Mouse (Mus musculus): Measurements from ENCODE around the gene Nav2. TPM values are rescaled to one million over a fixed set of nuclear protein-coding genes. Genes with fewer than 3 reads are reported as not detected.

The Nav2 gene
- total and polyA plus RNA-seq, 3 experiments = under 0.01 TPM; not detected in 2

DNA sequence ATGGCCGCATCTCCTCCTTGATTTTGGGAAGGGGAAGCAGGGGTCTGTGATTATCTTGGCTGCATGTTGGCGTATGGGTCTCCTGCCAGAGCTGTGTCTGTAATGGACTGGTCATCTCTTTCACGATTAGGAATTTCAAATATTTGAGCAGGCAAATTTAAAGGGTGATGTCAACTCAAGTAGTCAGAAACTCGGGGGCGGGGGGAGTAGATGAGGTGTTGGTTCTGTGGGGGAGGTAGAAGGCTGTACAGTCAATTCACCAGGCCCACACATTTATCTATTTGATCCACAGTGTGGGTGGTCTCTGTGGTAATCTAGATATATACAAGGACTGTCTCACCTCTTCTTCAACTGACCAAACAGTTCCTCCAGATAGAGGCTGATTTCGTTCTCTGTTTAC is 566.8 kb downstream of the Nav2 start:
- Histone ChIP-seq H3K79me2 (replicated peaks; ENCODE audit: control insufficient read depth, extremely low read depth, insufficient read depth, poor library complexity, severe bottlenecking) (no peaks in the 10 kb centered on the region), H3K27ac (ENCODE audit: insufficient read depth, low read depth) (no peak overlapping the region), H3K4me1 (ENCODE audit: control insufficient read depth in 1 of 2, insufficient read depth in 2 of 2) (peaks cover 0 to 13% of the 10 kb centered on the region in 2 experiments; a peak in 2 of 4 replicates), H3K9ac (ENCODE audit: insufficient read depth, low read depth) (no peak overlapping the region), H3K36me3 (replicated peaks in 1 of 2; ENCODE audit: control insufficient read depth in 1 of 2, insufficient read depth in 1 of 2, low read length in 1 of 2) (no peaks in the 10 kb centered on the region), H3K4me2 (ENCODE audit: insufficient read depth, low read depth, poor library complexity, severe bottlenecking) (no peak overlapping the region), H3K4me3 (replicated peaks in 1 of 3; ENCODE audit: low read depth in 2 of 3, low read length in 2 of 3, poor library complexity in 1 of 3) (no peak overlapping the region), H3K27me3 (replicated peaks) (peaks cover 2% of the 10 kb centered on the region), H3K9me3 (replicated peaks; ENCODE audit: low read length) (no peaks in the 10 kb centered on the region)
- in situ Hi-C loops (cut with MboI; ENCODE audit: low pct_ligation_motif_present, low pct_unique_long_range_greater_than_20kb, low sequenced_read_pairs) = loop anchor here (10.0 kb wide), 2 partner anchors 130 to 280 kb away; partner anchors contain the start of gene Htatip2
- dilution Hi-C loops (cut with MboI; ENCODE audit: extremely low pct_ligation_motif_present, extremely low pct_unique_long_range_greater_than_20kb, low sequenced_read_pairs) = no loop called here
- no peak for DNase-seq (ENCODE audit: extremely low read depth)
- TF ChIP-seq KAT2A (IDR thresholded peaks at IDR 0.05; ENCODE audit: insufficient replicate concordance, low read length) (no peak), MAZ (IDR thresholded peaks at IDR 0.05; ENCODE audit: low read depth, low read length) (no peak), USF2 (conservative IDR thresholded peaks at IDR 0.05; ENCODE audit: low read depth, low read length) (no peak), POLR2A (IDR thresholded peaks at IDR 0.05; ENCODE audit: low read depth, low read length) (no peak), TBP (conservative IDR thresholded peaks at IDR 0.05; ENCODE audit: low read depth, low read length) (no peak), ZKSCAN1 (IDR thresholded peaks at IDR 0.05; ENCODE audit: borderline replicate concordance, low read depth, low read length) (no peak), ZC3H11A (IDR thresholded peaks at IDR 0.05; ENCODE audit: low read depth, low read length) (no peak), CTCF (conservative IDR thresholded peaks at IDR 0.05 in 1 of 2, IDR thresholded peaks at IDR 0.05 in 1 of 2; ENCODE audit: low read depth in 2 of 2, low read length in 2 of 2) (no peak), CHD2 (IDR thresholded peaks at IDR 0.05; ENCODE audit: low read length) (no peak), NRF1 (IDR thresholded peaks at IDR 0.05; ENCODE audit: low read depth, low read length) (no peak), USF1 (IDR thresholded peaks at IDR 0.05; ENCODE audit: low read depth, low read length) (no peak), MAFK (IDR thresholded peaks at IDR 0.05; ENCODE audit: insufficient replicate concordance, low read length) (no peak), HCFC1 (IDR thresholded peaks at IDR 0.05; ENCODE audit: low read depth, low read length) (no peak)

DNA sequence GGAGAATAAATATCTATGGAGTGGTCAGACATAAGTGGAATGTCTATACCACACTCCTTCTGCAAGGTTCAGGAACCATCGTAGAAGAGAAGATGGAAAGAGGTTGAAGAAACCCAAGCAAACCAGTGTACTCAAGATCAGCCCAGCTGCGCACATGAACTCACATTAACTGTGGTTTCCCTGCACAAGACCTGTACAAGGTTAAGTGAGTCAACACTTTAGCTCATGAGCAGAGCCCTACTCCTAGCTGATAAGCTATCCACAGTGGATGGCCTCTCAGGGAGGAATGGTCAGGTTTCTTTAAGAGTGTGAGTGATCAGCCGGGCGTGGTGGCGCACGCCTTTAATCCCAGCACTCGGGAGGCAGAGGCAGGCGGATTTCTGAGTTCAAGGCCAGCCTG is 567.6 kb downstream of the Nav2 start:
- Histone ChIP-seq H3K4me2 (ENCODE audit: insufficient read depth, low read depth, poor library complexity, severe bottlenecking) (no peak overlapping the region), H3K4me3 (replicated peaks in 1 of 3; ENCODE audit: low read depth in 2 of 3, low read length in 2 of 3, poor library complexity in 1 of 3) (no peak overlapping the region), H3K36me3 (replicated peaks in 1 of 2; ENCODE audit: control insufficient read depth in 1 of 2, insufficient read depth in 1 of 2, low read length in 1 of 2) (no peaks in the 10 kb centered on the region), H3K79me2 (replicated peaks; ENCODE audit: control insufficient read depth, extremely low read depth, insufficient read depth, poor library complexity, severe bottlenecking) (no peaks in the 10 kb centered on the region), H3K9ac (ENCODE audit: insufficient read depth, low read depth) (no peak overlapping the region), H3K27ac (ENCODE audit: insufficient read depth, low read depth) (no peak overlapping the region), H3K4me1 (ENCODE audit: control insufficient read depth in 1 of 2, insufficient read depth in 2 of 2) (peaks cover 0 to 13% of the 10 kb centered on the region in 2 experiments; a peak in 2 of 4 replicates), H3K9me3 (replicated peaks; ENCODE audit: low read length) (no peaks in the 10 kb centered on the region), H3K27me3 (replicated peaks) (no peaks in the 10 kb centered on the region)
- TF ChIP-seq UBTF (IDR thresholded peaks at IDR 0.05; ENCODE audit: low read depth, low read length) = no peak
- no peak for TF ChIP-seq MAX (IDR thresholded peaks at IDR 0.05; ENCODE audit: low read length)
- no peak for TF ChIP-seq JUND (conservative IDR thresholded peaks at IDR 0.05; ENCODE audit: low read depth, low read length)
- TF ChIP-seq MAFK (IDR thresholded peaks at IDR 0.05; ENCODE audit: insufficient replicate concordance, low read length) = no peak
- no peak for TF ChIP-seq NRF1 (IDR thresholded peaks at IDR 0.05; ENCODE audit: low read depth, low read length)
- TF ChIP-seq KAT2A (IDR thresholded peaks at IDR 0.05; ENCODE audit: insufficient replicate concordance, low read length) = no peak
- no peak for TF ChIP-seq GABPA (IDR thresholded peaks at IDR 0.05; ENCODE audit: insufficient replicate concordance, low read depth, low read length)
- no peak for TF ChIP-seq CHD1 (IDR thresholded peaks at IDR 0.05; ENCODE audit: low read depth, low read length)
- TF ChIP-seq ZMIZ1 (IDR thresholded peaks at IDR 0.05; ENCODE audit: low read depth, low read length) = no peak
- no peak for TF ChIP-seq IRF4 (IDR thresholded peaks at IDR 0.05; ENCODE audit: low read depth, low read length)
- no peak for TF ChIP-seq MXI1 (IDR thresholded peaks at IDR 0.05; ENCODE audit: low read depth, low read length)
- TF ChIP-seq TCF12 (IDR thresholded peaks at IDR 0.05; ENCODE audit: low read depth, low read length) = no peak
- TF ChIP-seq E2F4 (IDR thresholded peaks at IDR 0.05; ENCODE audit: insufficient replicate concordance, low read depth, low read length) = no peak
- no peak for TF ChIP-seq NELFE (IDR thresholded peaks at IDR 0.05; ENCODE audit: low read depth, low read length)
- no peak for TF ChIP-seq CHD2 (IDR thresholded peaks at IDR 0.05; ENCODE audit: low read length)
- no peak for TF ChIP-seq ZKSCAN1 (IDR thresholded peaks at IDR 0.05; ENCODE audit: borderline replicate concordance, low read depth, low read length)
- dilution Hi-C loops (cut with MboI; ENCODE audit: extremely low pct_ligation_motif_present, extremely low pct_unique_long_range_greater_than_20kb, low sequenced_read_pairs) = no loop called here
- in situ Hi-C loops (cut with MboI; ENCODE audit: low pct_ligation_motif_present, low pct_unique_long_range_greater_than_20kb, low sequenced_read_pairs) = loop anchor here (10.0 kb wide), 2 partner anchors 129 to 279 kb away; partner anchors contain the start of gene Htatip2
- no peak for DNase-seq (ENCODE audit: extremely low read depth)
